Mouse (Mus musculus) lung, adult 2 months (tissue): Measurements from ENCODE around the gene Tmem259. TPM values are rescaled to one million over a fixed set of nuclear protein-coding genes. Genes with fewer than 3 reads are reported as not detected.

Source experiments
- DNase-seq: peaks from one replicate; pipeline ENCODE4 v3.0.0; 2022
- H3K4me1 ChIP-seq: fragments of 200-500 bp; 2 replicates; pipeline ENCODE4 v1.6.1; 2011; ENCODE audit warnings: low read length; ENCODE audit not compliant: control insufficient read depth, insufficient read depth
- H3K4me3 ChIP-seq: fragments of 200-500 bp; replicated peaks from 2 replicates; pipeline ENCODE3; 2011; ENCODE audit warnings: low read depth, mild to moderate bottlenecking, control low read depth, low read length; ENCODE audit errors: extremely low read depth
- CTCF ChIP-seq: fragments of 200-500 bp; IDR thresholded peaks from 2 replicates; pipeline ENCODE4 v1.5.1; 2011; ENCODE audit warnings: mild to moderate bottlenecking, low read length, control low read depth; ENCODE audit not compliant: insufficient read depth
- POLR2A ChIP-seq: fragments of 200-500 bp; IDR thresholded peaks from 2 replicates; pipeline ENCODE4 v1.6.1; 2011; ENCODE audit warnings: low read depth, mild to moderate bottlenecking, control low read depth, low read length, borderline replicate concordance; ENCODE audit errors: extremely low read depth
- WGBS: fragments of 180-500 bp; shearing (Covaris S2); methylation state at CpG from one replicate; pipeline ENCODE4 v1.1.7; 2018; 5-methylcytosine and 5-hydroxymethylcytosine counted together
- polyA plus RNA-seq: library from polyadenylated mRNA; depleted of rRNA; stranded (reverse); fragments of >200 nt; gene quantifications from 2 replicates; pipeline ENCODE4 v1.2.3, GENCODE M21; 2012

Gene Tmem259
- polyA plus RNA-seq, 1 experiment = 294 TPM

GRCm38 (mm10) chr10:80024229-80025043 is 40.3 kb upstream of the Tmem259 start:
- no peak for TF ChIP-seq CTCF
- no peak for DNase-seq
- Histone ChIP-seq H3K4me3 (no peak overlapping the region), H3K4me1 (peaks cover 14% of the 10 kb centered on the region)
- WGBS = 63% methylated on average over 15 of the region's 15 CpGs

GRCm38 (mm10) chr10:80023758-80024157 is 39.6 kb upstream of the Tmem259 start:
- Histone ChIP-seq H3K4me3 (no peak overlapping the region), H3K4me1 (peaks cover 18% of the 10 kb centered on the region)
- DNase-seq = no peak
- 54% methylated on average over 5 of the region's 5 CpGs for WGBS
- TF ChIP-seq POLR2A (no peak), CTCF (no peak)

DNA sequence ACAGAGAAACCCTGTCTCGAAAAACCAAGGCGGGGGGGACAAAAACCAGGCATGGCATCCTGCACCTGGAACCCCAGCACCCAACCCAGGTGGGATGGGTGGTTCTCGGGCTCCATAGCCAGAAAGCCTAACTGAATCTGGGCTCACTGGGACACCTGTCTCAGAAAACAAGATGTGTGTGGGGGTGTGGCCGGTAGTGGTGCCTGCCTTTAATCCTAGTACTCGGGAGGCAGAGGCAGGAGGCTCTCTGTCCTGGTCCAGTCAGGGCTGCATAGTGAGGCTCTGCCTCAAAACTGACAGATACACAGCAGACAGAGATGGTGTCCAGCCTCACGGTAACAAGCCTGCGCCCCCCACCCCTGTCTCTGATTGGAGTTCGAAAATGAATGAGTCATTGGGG is 38.7 kb upstream of the Tmem259 start:
- no peak overlapping the region for H3K4me3 ChIP-seq
- H3K4me1 ChIP-seq = peaks cover 23% of the 10 kb centered on the region
- no peak for DNase-seq
- TF ChIP-seq CTCF (no peak), POLR2A (no peak)
- WGBS = 93% methylated on average over 8 of the region's 8 CpGs

- DNase-seq = no peak
- H3K4me3 ChIP-seq = no peak overlapping the region
- H3K4me1 ChIP-seq = peaks cover 24% of the 10 kb centered on the region
- TF ChIP-seq POLR2A (no peak), CTCF (no peak)
- 66% methylated on average over 12 of the region's 12 CpGs for whole genome bisulfite sequencing
These were observed 38.0 kb upstream of the Tmem259 start for GRCm38 (mm10) chr10:80022164-80022563.

- DNase-seq = no peak
- no peak overlapping the region for H3K4me3 ChIP-seq
- TF ChIP-seq CTCF = no peak
- TF ChIP-seq POLR2A = no peak
- 86% methylated on average over 13 of the region's 13 CpGs for WGBS
- peaks cover 25% of the 10 kb centered on the region for H3K4me1 ChIP-seq
These were observed 37.2 kb upstream of the Tmem259 start for GRCm38 (mm10) chr10:80021320-80021641.

DNA sequence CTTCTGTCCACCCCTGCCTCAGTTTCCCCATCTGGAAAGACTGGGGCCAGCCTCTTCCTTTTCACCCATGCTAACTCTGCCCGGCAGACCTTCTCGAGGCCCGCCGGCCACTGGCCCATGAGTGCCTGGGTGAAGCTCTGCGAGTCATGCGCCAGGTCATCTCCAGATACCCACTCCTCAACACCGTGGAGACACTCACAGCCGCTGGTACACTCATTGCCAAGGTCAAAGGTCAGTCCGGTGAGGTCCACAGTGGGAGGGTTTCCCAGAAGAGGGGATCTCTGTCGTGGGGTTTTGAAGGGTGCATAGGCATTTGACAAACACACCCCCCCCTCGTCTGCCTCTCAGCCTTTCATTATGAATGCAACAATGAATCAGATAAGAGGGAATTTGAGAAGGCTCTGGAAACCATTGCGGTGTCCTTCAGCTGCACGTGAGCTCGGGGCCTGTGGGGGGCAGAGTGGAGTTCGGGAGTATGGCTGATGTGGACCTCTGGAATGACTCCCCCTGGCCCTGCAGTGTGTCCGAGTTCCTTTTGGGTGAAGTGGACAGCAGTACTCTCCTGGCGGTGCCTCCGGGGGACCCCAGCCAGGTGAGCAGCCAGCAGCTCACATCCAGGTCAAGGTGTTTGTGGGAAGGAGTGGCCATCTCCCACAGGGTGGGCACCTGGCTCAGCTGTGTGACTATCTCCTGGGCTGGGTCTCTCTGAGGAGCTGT is 36.6 kb upstream of the Tmem259 start:
- TF ChIP-seq CTCF (no peak), POLR2A (no peak)
- WGBS = 77% methylated on average over 18 of the region's 18 CpGs
- Histone ChIP-seq H3K4me1 (peaks cover 25% of the 10 kb centered on the region), H3K4me3 (no peak overlapping the region)
- no peak for DNase-seq

DNA sequence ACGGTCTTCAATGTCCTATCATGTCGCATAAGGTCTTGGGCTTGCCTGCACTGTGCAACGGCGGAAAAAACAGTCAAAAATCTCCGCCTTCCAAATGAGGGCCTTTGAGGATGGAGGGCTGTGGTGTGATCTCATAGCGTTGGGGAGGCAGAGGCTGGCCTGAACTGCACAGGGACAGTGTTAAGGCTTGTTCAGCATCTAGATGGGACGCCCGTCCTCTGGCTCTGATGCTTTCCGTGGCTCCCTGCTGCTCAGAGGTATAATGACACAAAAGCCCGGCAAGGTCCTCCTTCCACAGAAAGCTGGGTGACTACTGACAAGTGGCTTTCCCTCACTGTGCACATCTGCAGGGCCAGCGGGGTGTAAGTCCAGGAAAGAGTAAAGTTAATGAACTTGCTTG is 36.1 kb upstream of the Tmem259 start:
- no peak overlapping the region for H3K4me3 ChIP-seq
- DNase-seq = no peak
- WGBS = 62% methylated on average over 11 of the region's 11 CpGs
- no peak for TF ChIP-seq CTCF
- TF ChIP-seq POLR2A = no peak
- peaks cover 22% of the 10 kb centered on the region for H3K4me1 ChIP-seq

- peak; percentile 28 for DNase-seq
- Histone ChIP-seq H3K4me3 (no peak overlapping the region), H3K4me1 (peaks cover 21% of the 10 kb centered on the region)
- WGBS = 51% methylated on average over 20 of the region's 20 CpGs
- TF ChIP-seq POLR2A (no peak), CTCF (no peak)
These were observed 35.5 kb upstream of the Tmem259 start for GRCm38 (mm10) chr10:80019471-80020131.

GRCm38 (mm10) chr10:80018739-80019297 is 34.7 kb upstream of the Tmem259 start:
- peak overlapping the region; percentile 38 for H3K4me3 ChIP-seq
- peaks cover 17% of the 10 kb centered on the region for H3K4me1 ChIP-seq
- TF ChIP-seq POLR2A (peak; percentile 41; the same call in 1 of the 2 replicates), CTCF (no peak)
- 4% methylated on average over 14 of the region's 15 CpGs for WGBS
- peak; percentile 51 for DNase-seq
